Mouse (Mus musculus): ENCODE measurements around the gene Armh4.

Armh4 gene

DNA sequence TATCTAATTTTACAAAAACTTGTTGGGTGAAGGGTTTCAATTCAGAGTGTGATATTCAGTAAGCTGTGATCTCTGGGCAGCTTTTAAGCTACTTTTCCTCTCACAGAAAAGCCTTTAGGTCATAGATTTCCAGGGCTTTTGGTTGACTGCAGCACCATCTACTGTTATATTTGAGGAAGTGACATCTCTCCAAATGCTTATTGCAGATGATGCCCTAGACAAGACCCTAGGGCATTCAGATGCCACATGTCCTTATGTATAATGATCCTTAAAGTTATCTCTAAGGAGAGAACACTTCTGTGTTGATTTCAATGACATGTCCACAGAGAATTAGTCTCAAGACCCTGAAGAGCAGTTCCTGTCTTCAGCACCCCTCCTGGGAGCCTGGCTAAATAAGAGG lies 49.2 kb downstream of the Armh4 start:
- peak; percentile 22 for DNase-seq (ENCODE audit: low read depth)

DNA sequence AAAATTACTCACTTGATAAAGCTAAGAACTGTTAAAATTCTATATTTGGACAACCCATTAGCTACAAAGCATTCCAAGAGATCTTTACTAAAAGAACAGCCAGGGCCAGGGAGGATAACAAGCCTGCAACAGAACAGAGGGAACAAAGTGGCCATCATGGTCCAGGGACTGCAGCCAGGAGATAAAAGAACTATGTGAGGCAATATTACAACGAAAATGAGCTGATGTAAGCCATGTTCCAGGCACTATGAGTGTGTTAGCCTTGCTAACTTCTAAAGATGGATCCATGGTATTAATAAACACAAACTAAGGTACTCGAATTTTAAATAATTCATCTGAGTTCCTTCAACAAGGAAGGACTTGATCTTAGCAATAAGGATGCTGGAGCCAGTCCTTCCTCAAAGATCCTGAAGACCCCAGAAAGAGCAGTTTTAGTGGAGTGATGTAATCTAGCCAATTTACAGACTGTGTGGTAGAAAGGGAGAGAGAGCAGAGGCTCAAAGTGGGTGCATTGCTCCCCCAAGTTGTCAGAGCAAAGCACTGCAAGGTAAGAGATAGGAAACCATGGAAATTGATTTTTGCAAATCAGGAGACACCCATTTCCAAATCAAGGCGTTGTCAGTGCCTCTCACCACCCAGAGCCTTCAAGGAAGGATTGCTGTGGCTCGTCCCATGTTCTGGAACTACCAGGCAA lies 59.7 kb downstream of the Armh4 start:
- no peak for DNase-seq (ENCODE audit: low read depth)

DNA sequence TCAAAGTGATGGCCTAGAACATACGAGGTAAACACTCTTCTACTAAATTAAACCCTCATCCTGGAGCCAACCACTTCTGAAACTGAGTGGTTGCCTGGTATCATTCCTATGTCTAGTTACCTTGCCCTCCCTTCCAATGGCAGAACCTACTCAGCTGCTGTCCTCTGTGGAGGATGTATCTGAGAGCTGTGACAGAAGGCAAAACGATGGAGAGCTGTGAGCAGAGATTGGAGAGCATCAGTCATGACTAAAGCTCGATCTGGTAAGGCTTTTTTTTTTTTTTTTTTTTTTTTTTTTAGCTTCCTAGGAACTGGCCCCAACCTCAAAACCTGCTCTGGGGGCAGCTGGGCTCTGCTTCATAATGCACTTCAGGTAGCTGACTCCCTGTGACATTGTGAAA lies 60.4 kb downstream of the Armh4 start:
- no peak for DNase-seq (ENCODE audit: low read depth)

DNA sequence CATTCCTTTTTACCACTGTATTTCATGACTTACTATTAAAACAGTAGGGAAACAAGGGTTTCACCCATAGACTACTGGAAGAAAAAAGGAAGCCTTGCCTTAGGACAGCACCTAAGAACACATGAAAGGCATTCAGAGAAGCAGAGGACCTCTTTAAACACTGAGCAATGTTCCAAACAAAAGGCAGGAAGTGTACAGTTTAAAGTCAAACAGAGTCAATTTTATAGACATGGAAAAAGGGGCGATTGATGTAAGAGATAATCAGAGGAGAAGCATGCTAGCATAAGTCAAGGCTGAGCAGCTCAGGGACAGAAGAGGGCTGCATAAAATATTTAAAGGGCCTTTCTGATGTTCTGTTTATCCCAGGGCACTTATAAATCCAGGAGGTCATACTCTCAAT lies 61.9 kb downstream of the Armh4 start:
- no peak for DNase-seq (ENCODE audit: low read depth)

DNA sequence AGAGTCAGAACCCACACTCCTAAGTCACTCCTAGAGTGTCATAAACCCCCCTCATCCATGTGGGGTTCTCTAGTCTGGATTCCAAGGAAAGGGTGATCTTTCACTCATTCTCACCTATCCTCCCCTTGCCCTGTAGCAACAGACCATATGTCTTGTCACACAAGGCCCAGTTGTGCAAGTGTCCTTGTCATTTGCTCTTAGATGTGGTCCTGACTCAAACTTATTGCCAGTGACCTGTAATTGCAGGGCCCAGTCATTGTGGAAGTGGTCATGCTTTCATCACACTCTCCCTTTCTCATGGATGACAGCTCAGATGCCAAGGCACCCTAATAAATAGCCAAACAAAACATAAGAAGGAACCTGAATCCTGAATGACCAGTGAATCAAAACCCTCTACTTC lies 63.5 kb downstream of the Armh4 start:
- DNase-seq (ENCODE audit: low read depth), result no peak

- DNase-seq (ENCODE audit: low read depth), result no peak
These were observed 72.2 kb downstream of the Armh4 start for GRCm38 (mm10) chr14:49711016-49711415.

DNA sequence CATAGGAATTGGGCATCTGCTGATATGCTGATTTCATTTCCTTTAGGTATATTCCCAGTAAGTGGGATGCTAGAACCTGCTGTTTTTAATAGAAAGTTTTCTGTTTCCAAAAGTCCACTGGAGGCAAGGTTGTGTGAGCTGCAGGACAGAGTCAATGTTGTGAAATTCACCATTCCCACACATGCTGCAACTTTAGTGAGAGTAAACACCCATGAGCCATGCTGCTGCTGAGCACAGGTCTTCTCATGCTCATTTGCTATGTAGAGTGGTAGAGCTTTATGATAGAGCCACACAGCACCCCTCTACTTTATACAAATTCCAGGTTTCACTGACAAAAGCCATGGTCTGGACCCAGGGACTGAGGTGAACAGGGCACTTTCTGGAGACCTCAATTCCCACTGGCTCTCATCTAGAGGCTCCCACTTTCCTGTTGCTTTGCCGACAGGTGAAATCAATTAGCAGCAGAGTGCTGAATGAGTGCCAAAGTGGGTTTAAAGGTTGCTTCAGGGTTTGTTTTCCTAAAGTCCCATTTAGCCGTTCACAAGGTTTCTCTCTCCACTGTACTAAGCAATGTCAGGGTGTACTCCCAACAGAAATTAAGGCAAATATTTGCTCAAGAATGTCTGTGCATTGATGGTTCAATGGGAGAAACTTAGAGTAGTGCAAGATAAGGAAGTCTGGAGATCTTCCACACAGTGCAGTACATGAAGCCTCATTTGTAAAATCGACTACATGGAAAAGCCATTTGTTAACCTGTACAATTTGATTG lies 79.6 kb downstream of the Armh4 start:
- DNase-seq (ENCODE audit: low read depth), result no peak

GRCm38 (mm10) chr14:49679511-49680284 lies 103.5 kb downstream of the Armh4 start:
- no peak for DNase-seq (ENCODE audit: low read depth)

DNA sequence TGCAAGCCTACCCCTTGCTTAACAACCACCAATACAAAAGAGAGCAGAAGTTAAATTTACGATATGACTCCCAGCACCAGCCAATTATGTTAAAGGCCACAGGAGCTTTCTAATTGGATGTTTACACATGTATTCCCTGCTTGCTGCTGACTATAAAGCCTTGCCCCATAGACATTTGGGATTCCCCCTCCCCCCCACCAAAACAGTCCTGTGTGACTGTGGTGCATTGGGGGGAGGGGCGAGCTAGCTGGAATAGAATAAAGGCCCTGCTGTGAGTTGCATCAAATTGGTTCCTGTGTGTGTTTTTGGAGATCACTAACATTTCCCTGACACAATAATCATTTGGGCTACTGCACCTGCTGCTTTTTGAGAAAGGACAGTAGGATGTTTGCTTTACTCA lies 106.6 kb downstream of the Armh4 start:
- no peak for DNase-seq (ENCODE audit: low read depth)

GRCm38 (mm10) chr14:49660444-49660843 lies 122.7 kb downstream of the Armh4 start:
- DNase-seq (ENCODE audit: low read depth), result no peak

- DNase-seq (ENCODE audit: low read depth), result no peak
These were observed 134.0 kb downstream of the Armh4 start for GRCm38 (mm10) chr14:49649191-49649590.

DNA sequence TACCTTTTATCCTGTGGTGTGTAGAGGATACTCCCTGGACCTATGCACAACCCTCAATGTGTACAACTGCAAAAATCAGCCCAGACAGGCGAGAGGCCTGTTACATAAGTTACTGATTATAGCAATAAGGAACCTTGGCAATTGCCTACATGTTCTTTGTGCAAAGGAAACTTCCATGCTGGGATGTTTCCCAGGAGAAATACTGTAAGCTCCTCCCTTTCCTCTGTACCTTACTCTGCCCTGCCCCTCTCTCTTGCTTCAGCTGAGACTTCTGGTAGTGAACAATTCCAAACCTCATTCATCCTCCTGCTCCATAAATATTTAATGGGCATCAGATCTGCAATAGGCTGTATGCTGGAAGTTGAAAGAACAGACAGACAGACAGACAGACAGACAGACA lies 145.8 kb downstream of the Armh4 start:
- no peak for DNase-seq (ENCODE audit: low read depth)

- DNase-seq (ENCODE audit: low read depth), result no peak
These were observed 157.1 kb downstream of the Armh4 start for GRCm38 (mm10) chr14:49626055-49626454.

All from NIH3T3 (cell line).